Mouse (Mus musculus) forebrain, embryonic 14.5 days (tissue): ENCODE data around the gene Hist1h4j. TPM values are rescaled to one million over a fixed set of nuclear protein-coding genes. Genes with fewer than 3 reads are reported as not detected.
A peak's percentile ranks its signal among the peaks of the same experiment; 100 is the strongest.
"Not testable (repeated sequence)": the region's sequence is repeated elsewhere in the genome, so short reads cannot be mapped to it uniquely, and the experiment has no call there.

Experiments
- ATAC-seq: fragments of 200-750 bp; cut with Nextera tagmentation; 2 replicates; pipeline ENCODE4 v1.8.0; 2017; ENCODE audit warnings: mild to moderate bottlenecking, moderate library complexity
- DNase-seq: peaks from one replicate; pipeline ENCODE4 v3.0.0-alpha.2; 2015; ENCODE audit warnings: low spot score
- H3K27ac ChIP-seq: fragments of 300-500 bp; sonication (generic); 2 replicates; pipeline ENCODE4 v1.5.1; 2014; ENCODE audit warnings: low read depth, mild to moderate bottlenecking, control low read depth, low read length, moderate library complexity
- H3K27me3 ChIP-seq: fragments of 300-500 bp; sonication (generic); replicated peaks from 2 replicates; pipeline ENCODE4 v1.6.1; 2014; ENCODE audit warnings: low read length, control low read depth, mixed read lengths; ENCODE audit not compliant: control insufficient read depth, insufficient read depth
- H3K36me3 ChIP-seq: fragments of 300-500 bp; sonication (generic); 2 replicates; pipeline ENCODE4 v1.6.1; 2014; ENCODE audit warnings: low read length, control low read depth; ENCODE audit not compliant: control insufficient read depth, insufficient read depth
- H3K4me1 ChIP-seq: fragments of 300-500 bp; sonication (generic); 2 replicates; pipeline ENCODE4 v1.6.1; 2014; ENCODE audit warnings: antibody characterized with exemption, low read length, control low read depth; ENCODE audit not compliant: control insufficient read depth, insufficient read depth
- H3K4me2 ChIP-seq: fragments of 300-500 bp; sonication (generic); 2 replicates; pipeline ENCODE4 v1.6.1; 2014; ENCODE audit warnings: mild to moderate bottlenecking, control low read depth, low read length
- H3K4me3 ChIP-seq: fragments of 300-500 bp; sonication (generic); 2 replicates; pipeline ENCODE4 v1.5.1; 2014; ENCODE audit warnings: low read depth, low read length, control low read depth
- H3K9ac ChIP-seq: fragments of 300-500 bp; sonication (generic); 2 replicates; pipeline ENCODE4 v1.6.1; 2014; ENCODE audit warnings: mild to moderate bottlenecking, low read length, control low read depth, moderate library complexity
- H3K9me3 ChIP-seq: fragments of 300-500 bp; sonication (generic); replicated peaks from 2 replicates; pipeline ENCODE4 v1.6.1; 2016; ENCODE audit warnings: low read length, control low read depth, mixed read lengths; ENCODE audit not compliant: control insufficient read depth
- WGBS: fragments of 180-500 bp; shearing (Covaris S2); extraction: QIAGEN DNeasy Blood & Tissue Kit; methylation state at CpG from one replicate; pipeline ENCODE4 v1.1.7; 2014; 5-methylcytosine and 5-hydroxymethylcytosine counted together
- polyA plus RNA-seq: library from polyadenylated mRNA; unstranded; fragments of >200 nt; fragmentation: Nextera tagmentation; extraction: Ambion mirVana; gene quantifications from 2 replicates; pipeline ENCODE4 v1.2.1, GENCODE M21; 2014

Hist1h4j gene
- polyA plus RNA-seq, 1 experiment from 2014 or later: 1.7 TPM

GRCm38 (mm10) chr13:21750159-21751017 is 15.5 kb downstream of the Hist1h4j start, which contains the start of gene Hist1h4k:
Gene Hist1h4k (minus strand): TSS chr13:21750505.
- peak within 1 kb of the TSS; percentile 54 for H3K4me3 ChIP-seq
- WGBS: under 1% methylated on average over 39 of the region's 56 CpGs
- peak within 1 kb of the TSS; percentile 70 for H3K9ac ChIP-seq
- not testable (repeated sequence) for H3K9me3 ChIP-seq, H3K27me3 ChIP-seq, H3K36me3 ChIP-seq
- H3K27ac ChIP-seq: peak within 1 kb of the TSS; percentile 91
- DNase-seq: peak; percentile 96
- peak within 1 kb of the TSS; percentile 83 for H3K4me2 ChIP-seq
- ATAC-seq: peak; percentile 85
- peaks cover 26% of the 10 kb centered on the region for H3K4me1 ChIP-seq

GRCm38 (mm10) chr13:21751417-21751816 is 16.6 kb downstream of the Hist1h4j start:
- Histone ChIP-seq H3K4me3 (no peak overlapping the region), H3K9ac (no peak overlapping the region), H3K4me1 (peaks cover 26% of the 10 kb centered on the region), H3K4me2 (no peak overlapping the region), H3K27me3 (no peaks in the 10 kb centered on the region), H3K36me3 (no peaks in the 10 kb centered on the region), H3K9me3 (no peaks in the 10 kb centered on the region), H3K27ac (peak overlapping the region; percentile 91; the same call in 1 of the 2 replicates)
- DNase-seq: no peak
- ATAC-seq: no peak

DNA sequence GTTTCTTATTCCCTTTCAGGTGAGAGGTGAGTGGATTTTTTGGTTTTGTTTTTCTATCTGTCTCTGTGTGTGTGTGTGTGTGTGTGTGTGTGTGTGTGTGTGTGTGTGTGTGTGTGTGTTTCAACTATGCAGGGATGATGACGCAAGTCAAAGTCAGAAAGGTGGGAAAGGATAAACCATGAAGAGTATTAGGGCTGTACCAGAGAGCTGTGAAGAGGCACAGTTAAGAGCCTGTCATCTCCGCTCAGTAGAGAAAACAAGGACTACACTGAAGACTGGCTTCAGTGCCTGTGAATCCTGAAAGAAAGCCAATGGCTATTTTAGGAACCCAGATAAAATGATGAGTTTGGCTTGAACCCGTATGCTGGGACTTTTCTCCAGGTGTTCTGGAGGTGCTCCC is 17.0 kb downstream of the Hist1h4j start:
- no peak overlapping the region for H3K9ac ChIP-seq
- ATAC-seq (no peak), DNase-seq (no peak)
- 76% methylated on average over 3 of the region's 3 CpGs for WGBS
- H3K36me3 ChIP-seq: no peaks in the 10 kb centered on the region
- no peak overlapping the region for H3K4me3 ChIP-seq
- no peaks in the 10 kb centered on the region for H3K27me3 ChIP-seq
- H3K4me2 ChIP-seq: peak overlapping the region; percentile 77; the same call in 1 of the 2 replicates
- peak overlapping the region; percentile 91 for H3K27ac ChIP-seq
- H3K4me1 ChIP-seq: peaks cover 26% of the 10 kb centered on the region
- H3K9me3 ChIP-seq: no peaks in the 10 kb centered on the region

GRCm38 (mm10) chr13:21752356-21752755 is 17.5 kb downstream of the Hist1h4j start:
- Histone ChIP-seq H3K9ac (peak overlapping the region; percentile 18; the same call in 1 of the 2 replicates), H3K27ac (peak overlapping the region; percentile 91), H3K4me3 (no peak overlapping the region), H3K4me1 (peaks cover 24% of the 10 kb centered on the region), H3K4me2 (peak overlapping the region; percentile 77), H3K9me3 (no peaks in the 10 kb centered on the region), H3K36me3 (no peaks in the 10 kb centered on the region), H3K27me3 (no peaks in the 10 kb centered on the region)
- DNase-seq (no peak), ATAC-seq (no peak)
- WGBS: 42% methylated on average over 3 of the region's 3 CpGs

DNA sequence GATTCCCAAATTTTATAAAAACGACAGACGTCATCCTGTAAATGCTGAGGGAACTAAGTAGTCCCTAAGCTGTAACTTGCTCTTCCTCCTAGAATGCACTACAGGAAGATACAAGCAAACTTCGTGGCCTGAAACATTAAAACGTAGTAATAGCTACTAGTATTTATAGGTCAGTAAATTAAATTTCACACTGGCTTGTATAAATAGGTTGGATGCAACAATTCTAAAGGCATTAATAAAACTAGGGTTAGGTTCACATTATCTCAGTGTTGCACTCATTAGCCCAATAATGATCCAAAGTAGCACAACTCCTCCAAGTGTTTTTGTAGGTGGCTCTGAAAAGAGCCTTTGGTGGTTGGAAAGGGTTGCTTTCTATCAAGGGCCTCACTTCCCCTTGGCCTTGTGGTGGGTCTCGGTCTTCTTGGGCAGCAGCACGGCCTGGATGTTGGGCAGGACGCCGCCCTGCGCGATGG is 18.2 kb downstream of the Hist1h4j start:
- DNase-seq (peak; percentile 24), ATAC-seq (no peak)
- Histone ChIP-seq H3K9ac (peak overlapping the region; percentile 68), H3K36me3 (no peaks in the 10 kb centered on the region), H3K4me3 (peak overlapping the region; percentile 39), H3K4me1 (peaks cover 21% of the 10 kb centered on the region), H3K4me2 (peak overlapping the region; percentile 77), H3K27me3 (no peaks in the 10 kb centered on the region), H3K27ac (peak overlapping the region; percentile 91), H3K9me3 (no peaks in the 10 kb centered on the region)
- WGBS: under 1% methylated on average over 10 of the region's 10 CpGs

GRCm38 (mm10) chr13:21753524-21754285 is 18.8 kb downstream of the Hist1h4j start, which contains the start of the genes Hist1h2ak and Hist1h2bn:
Gene Hist1h2ak (minus strand): TSS chr13:21753827.
Gene Hist1h2bn (plus strand): TSS chr13:21754123.
- 0% methylated on average over 38 of the region's 50 CpGs for WGBS
- Histone ChIP-seq H3K27ac (peak within 1 kb of the TSS; percentile 91), H3K4me1 (peaks cover 17% of the 10 kb centered on the region), H3K4me3 (peak within 1 kb of the TSS; percentile 39), H3K9ac (peak within 1 kb of the TSS; percentile 68), H3K4me2 (peak within 1 kb of the TSS; percentile 77)
- not testable (repeated sequence) for H3K36me3 ChIP-seq, H3K27me3 ChIP-seq, H3K9me3 ChIP-seq
- DNase-seq (peak; percentile 99), ATAC-seq (peak; percentile 94)

GRCm38 (mm10) chr13:21754294-21755001 is 19.6 kb downstream of the Hist1h4j start:
- not testable (repeated sequence) for ATAC-seq, H3K4me1 ChIP-seq, H3K27me3 ChIP-seq, H3K9me3 ChIP-seq, H3K36me3 ChIP-seq
- H3K4me2 ChIP-seq: peak overlapping the region; percentile 77
- peak overlapping the region; percentile 86 for H3K27ac ChIP-seq
- peak; percentile 78 for DNase-seq
- WGBS: 0% methylated on average over 21 of the region's 26 CpGs
- H3K9ac ChIP-seq: peak overlapping the region; percentile 64
- peak overlapping the region; percentile 39 for H3K4me3 ChIP-seq

DNA sequence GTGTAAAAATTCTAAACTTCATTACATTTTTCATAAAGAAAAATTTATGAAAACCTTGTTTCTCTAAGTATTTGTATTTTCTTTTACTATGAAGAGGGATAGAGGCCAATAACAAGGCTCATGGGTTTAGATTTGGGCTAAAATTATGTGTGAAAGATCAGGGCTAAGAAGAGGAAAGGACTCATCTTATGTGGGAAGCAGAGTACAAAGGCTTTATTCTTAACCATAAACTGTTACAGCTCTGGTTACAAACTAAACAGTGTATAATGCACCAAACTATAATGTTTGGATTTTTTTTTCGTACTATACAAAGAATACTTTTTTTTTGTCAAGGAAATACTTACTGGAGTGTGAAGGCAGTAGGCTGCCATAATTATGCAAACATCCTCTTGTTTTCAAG is 20.8 kb downstream of the Hist1h4j start:
- DNase-seq (no peak), ATAC-seq (no peak)
- H3K4me1 ChIP-seq: peaks cover 9% of the 10 kb centered on the region
- no peak overlapping the region for H3K27ac ChIP-seq
- H3K4me2 ChIP-seq: peak overlapping the region; percentile 57
- H3K4me3 ChIP-seq: no peak overlapping the region
- WGBS: 40% methylated on average over 1 of the region's 1 CpGs
- no peaks in the 10 kb centered on the region for H3K27me3 ChIP-seq
- no peaks in the 10 kb centered on the region for H3K9me3 ChIP-seq
- no peak overlapping the region for H3K9ac ChIP-seq
- no peaks in the 10 kb centered on the region for H3K36me3 ChIP-seq
